Mouse (Mus musculus) A20 (cell line): Measurements from ENCODE around the gene Olfr18.
A peak's percentile ranks its signal among the peaks of the same experiment; 100 is the strongest.
"Not testable (repeated sequence)": the region's sequence is repeated elsewhere in the genome, so short reads cannot be mapped to it uniquely, and the experiment has no call there.

Source experiments
- DNase-seq: peaks from one replicate; pipeline ENCODE4 v3.0.0-alpha.2; 2011; ENCODE audit warnings: low read depth, low spot score

Gene Olfr18

DNA sequence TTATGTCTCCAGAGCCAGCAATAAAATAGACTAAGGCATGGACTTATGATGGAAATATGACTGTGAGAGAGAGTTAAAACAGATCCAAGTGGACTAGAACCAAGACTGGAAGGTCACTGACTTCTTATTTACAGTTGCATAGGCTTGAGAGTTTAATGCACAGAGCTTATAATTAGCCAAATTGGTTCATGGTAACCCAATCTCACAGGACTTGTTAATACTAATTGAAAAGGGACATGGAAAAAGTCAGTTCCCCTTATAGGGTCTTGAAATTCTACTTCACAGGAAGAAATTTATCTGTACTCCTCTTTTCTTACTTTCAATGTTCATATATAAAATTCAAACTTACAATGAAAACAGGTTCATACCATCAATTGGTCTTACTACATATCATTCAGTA, at the start of gene Olfr18:
TSS of gene Olfr18 (minus strand) at position 101 of the 400 bp plus-strand sequence.
- no peak for DNase-seq

- no peak for DNase-seq
These were observed 49.4 kb upstream of the Olfr18 start for GRCm38 (mm10) chr9:20385343-20385703.

DNA sequence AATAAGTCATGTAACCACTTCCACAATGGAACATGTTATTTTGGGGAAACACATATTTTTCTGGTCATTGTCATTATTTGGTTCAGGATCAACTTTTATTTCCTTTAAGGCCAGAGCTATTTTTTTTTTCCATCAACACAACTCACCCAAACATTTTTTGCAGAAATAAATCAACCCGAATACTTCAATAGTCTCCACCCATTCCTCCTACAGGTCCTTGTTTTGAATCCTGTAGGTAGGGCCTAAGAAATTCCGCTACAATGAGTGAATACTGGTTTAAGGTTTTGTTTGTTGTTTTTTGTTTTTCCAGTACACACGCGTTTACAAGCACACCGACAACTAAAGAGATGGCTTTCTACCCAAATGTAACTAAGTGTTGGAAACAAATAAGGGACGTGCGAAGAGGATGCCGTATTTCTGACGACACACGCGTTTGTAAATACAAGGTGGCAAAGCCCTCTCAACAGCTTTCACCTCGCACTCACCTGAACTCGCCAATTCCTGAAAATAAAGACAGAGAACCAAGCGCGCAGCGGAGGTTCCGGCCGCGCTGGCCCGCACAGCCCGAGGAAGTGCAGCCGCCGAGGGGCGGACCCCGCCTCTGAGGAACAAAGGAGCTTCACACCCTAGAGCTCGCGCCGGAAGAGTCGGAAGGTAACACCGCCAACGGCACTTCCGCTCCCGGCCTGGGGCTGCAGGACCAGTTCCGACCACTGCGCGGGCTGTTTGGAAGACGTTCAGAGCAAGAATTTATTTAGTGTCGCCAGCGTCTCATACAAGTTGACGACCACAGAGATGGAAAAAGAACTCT, 48.8 kb upstream of the Olfr18 start, which contains the start of gene Zfp560:
TSS of gene Zfp560 (minus strand) at position 646 of the 811 bp plus-strand sequence.
- DNase-seq, result peak; percentile 97

- DNase-seq, result no peak
These were observed 47.8 kb upstream of the Olfr18 start for GRCm38 (mm10) chr9:20383659-20384058.

DNA sequence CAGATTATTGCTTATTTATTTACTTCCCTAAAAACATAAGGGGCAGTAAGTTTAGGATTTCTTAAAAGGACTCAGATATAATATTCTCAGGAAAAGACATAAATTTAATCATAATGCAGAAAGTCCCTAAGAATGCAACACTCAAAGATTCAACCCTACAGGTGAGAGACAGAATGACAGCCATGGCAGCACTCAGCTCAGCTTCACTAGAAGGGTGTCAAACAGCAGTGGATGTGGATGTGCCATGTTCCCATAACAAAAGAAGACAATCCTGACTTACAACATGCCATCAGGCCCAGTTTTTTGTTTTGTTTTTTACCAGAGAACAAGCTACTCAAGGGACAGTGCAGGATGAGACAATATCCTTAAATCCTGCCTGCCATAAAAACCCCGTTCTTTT, 38.8 kb upstream of the Olfr18 start:
- no peak for DNase-seq

DNA sequence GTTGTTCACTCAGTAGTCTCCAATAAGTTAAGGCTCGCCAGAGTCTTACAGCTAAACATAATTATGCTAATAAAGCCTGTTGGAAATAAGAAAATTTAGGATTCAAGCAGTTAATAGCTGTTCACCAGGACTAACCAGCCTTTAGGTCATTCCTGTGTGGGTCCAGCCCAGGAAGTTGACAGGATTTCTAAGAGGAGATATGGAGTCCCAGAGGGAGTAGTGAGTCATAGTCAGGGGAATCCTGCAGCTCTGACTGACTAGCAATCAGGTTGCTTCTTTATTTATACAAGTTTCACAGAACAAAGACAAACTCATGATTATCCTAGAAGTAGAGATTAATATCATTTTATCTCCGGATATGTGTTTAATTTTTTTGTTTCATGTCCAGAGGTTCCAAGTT, 31.4 kb upstream of the Olfr18 start:
- no peak for DNase-seq

- DNase-seq, result no peak
These were observed 12.6 kb upstream of the Olfr18 start for GRCm38 (mm10) chr9:20348501-20348900.

DNA sequence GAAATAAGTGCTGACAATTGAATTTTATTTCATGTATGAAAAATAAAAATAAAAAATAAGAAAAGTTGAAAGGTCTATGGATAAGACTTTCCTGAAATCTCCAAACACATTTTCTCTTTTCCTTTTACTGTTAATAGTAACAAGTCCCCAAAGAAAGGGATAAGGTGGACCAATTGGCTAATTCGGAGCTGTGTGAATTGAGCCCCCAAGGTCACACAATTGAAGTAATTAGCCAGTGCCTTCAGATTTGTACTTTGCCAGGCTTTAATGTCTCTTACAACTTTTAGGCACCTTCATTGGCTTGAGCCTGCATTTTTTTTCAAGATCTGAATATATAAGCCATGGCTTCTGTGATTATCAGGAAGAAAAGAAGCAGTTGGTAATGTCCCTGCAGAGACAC, 37.7 kb downstream of the Olfr18 start, which contains the start of gene Olfr873:
TSS of gene Olfr873 (plus strand) at position 301 of the 400 bp plus-strand sequence.
- DNase-seq, result no peak

DNA sequence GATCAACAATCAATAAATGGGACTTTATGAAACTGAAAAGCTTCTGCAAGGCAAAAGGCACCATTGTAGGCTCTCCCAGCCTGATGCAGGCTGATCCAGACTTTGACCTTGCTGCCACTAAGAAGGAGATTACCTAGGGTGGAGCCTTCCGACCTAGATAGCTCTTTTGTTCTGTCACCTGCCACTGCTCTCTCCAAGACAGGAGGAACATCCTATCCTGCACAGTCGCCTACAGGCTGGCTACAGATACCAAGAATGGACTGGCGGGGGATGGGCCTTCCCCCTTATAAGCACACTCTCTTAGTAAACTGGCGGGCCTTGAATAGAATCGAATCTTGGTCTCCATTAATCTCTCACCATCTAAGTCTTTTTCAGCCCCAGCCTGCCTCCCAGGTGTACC, 40.3 kb downstream of the Olfr18 start:
- not testable (repeated sequence) for DNase-seq

DNA sequence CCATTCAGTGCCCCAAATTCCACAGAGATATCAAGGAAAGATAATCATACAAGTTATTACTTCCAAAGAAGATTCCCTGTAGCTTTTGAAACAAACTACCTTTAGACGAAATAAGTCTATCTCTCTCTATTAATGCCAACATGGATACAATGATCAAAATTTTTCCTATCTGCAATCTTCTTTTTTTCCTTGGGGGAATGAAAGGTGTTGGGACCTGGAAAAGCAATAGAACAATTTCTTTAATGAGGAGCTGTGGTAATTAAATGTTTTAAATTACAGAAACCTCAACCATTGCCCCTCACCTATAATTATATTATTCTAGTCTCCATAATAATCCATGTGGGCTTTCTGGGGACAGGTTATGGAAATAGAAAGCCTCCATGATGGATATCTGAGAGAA, 53.8 kb downstream of the Olfr18 start, which contains the start of gene Olfr39:
TSS of gene Olfr39 (plus strand) at position 301 of the 400 bp plus-strand sequence.
- DNase-seq, result no peak
